Mouse (Mus musculus) midbrain, embryonic 15.5 days (tissue): ENCODE measurements around the gene Jarid2. TPM values are rescaled to one million over a fixed set of nuclear protein-coding genes. Genes with fewer than 3 reads are reported as not detected.
A peak's percentile ranks its signal among the peaks of the same experiment; 100 is the strongest.

Source experiments
- ATAC-seq: fragments of 200-750 bp; cut with Nextera tagmentation; replicated peaks from 2 replicates; pipeline ENCODE4 v1.8.0; 2017; ENCODE audit warnings: moderate TSS enrichment
- H3K27ac ChIP-seq: fragments of 300-500 bp; sonication (generic); 2 replicates; pipeline ENCODE4 v1.5.1; 2015; ENCODE audit warnings: mild to moderate bottlenecking, inconsistent platforms
- H3K27me3 ChIP-seq: fragments of 300-500 bp; sonication (generic); replicated peaks from 2 replicates; pipeline ENCODE4 v1.6.1; 2015; ENCODE audit warnings: inconsistent platforms
- H3K36me3 ChIP-seq: fragments of 300-500 bp; sonication (generic); replicated peaks from 2 replicates; pipeline ENCODE4 v1.6.1; 2015; ENCODE audit warnings: inconsistent platforms
- H3K4me1 ChIP-seq: fragments of 300-500 bp; sonication (generic); 2 replicates; pipeline ENCODE4 v1.6.1; 2015; ENCODE audit warnings: inconsistent platforms
- H3K4me2 ChIP-seq: fragments of 300-500 bp; sonication (generic); 2 replicates; pipeline ENCODE4 v1.6.1; 2015; ENCODE audit warnings: inconsistent platforms, mild to moderate bottlenecking, moderate library complexity
- H3K4me3 ChIP-seq: fragments of 300-500 bp; sonication (generic); 2 replicates; pipeline ENCODE4 v1.5.1; 2015; ENCODE audit warnings: mild to moderate bottlenecking, inconsistent platforms
- H3K9ac ChIP-seq: fragments of 300-500 bp; sonication (generic); 2 replicates; pipeline ENCODE4 v1.6.1; 2015; ENCODE audit warnings: mild to moderate bottlenecking, inconsistent platforms
- H3K9me3 ChIP-seq: fragments of 300-500 bp; sonication (generic); 2 replicates; pipeline ENCODE4 v1.6.1; 2016; ENCODE audit warnings: inconsistent platforms
- WGBS: fragments of 180-500 bp; shearing (Covaris S2); methylation state at CpG from one replicate; pipeline ENCODE4 v1.1.7; 2015; ENCODE audit warnings: mixed read lengths; 5-methylcytosine and 5-hydroxymethylcytosine counted together
- polyA plus RNA-seq: library from polyadenylated mRNA; unstranded; fragments of >200 nt; fragmentation: Nextera tagmentation; extraction: Ambion mirVana; gene quantifications from 2 replicates; pipeline ENCODE4 v1.2.1, GENCODE M21; 2015

Jarid2 gene
- polyA plus RNA-seq, 1 experiment from 2014 or later = 44.7 TPM

- WGBS = 82% methylated on average over 8 of the region's 8 CpGs
- H3K4me3 ChIP-seq = no peak overlapping the region
- H3K4me2 ChIP-seq = no peak overlapping the region
- no peaks in the 10 kb centered on the region for H3K36me3 ChIP-seq
- H3K4me1 ChIP-seq = peaks cover 14% of the 10 kb centered on the region
- ATAC-seq = no peak
- H3K9me3 ChIP-seq = no peaks in the 10 kb centered on the region
- no peak overlapping the region for H3K9ac ChIP-seq
- no peaks in the 10 kb centered on the region for H3K27me3 ChIP-seq
- no peak overlapping the region for H3K27ac ChIP-seq
Observed at GRCm38 (mm10) chr13:44939326-44940035, 210.2 kb downstream of the Jarid2 start.

GRCm38 (mm10) chr13:44943618-44944017, 214.3 kb downstream of the Jarid2 start:
- WGBS = 72% methylated on average over 2 of the region's 2 CpGs
- Histone ChIP-seq H3K36me3 (no peaks in the 10 kb centered on the region), H3K4me2 (no peak overlapping the region), H3K9ac (no peak overlapping the region), H3K9me3 (no peaks in the 10 kb centered on the region), H3K4me3 (no peak overlapping the region), H3K4me1 (peaks cover 41% of the 10 kb centered on the region), H3K27me3 (no peaks in the 10 kb centered on the region), H3K27ac (no peak overlapping the region)
- ATAC-seq = no peak

- Histone ChIP-seq H3K4me1 (peaks cover 41% of the 10 kb centered on the region), H3K9me3 (no peaks in the 10 kb centered on the region), H3K4me3 (peak overlapping the region; percentile 41), H3K27me3 (no peaks in the 10 kb centered on the region), H3K9ac (peak overlapping the region; percentile 40), H3K27ac (peak overlapping the region; percentile 89), H3K36me3 (no peaks in the 10 kb centered on the region), H3K4me2 (peak overlapping the region; percentile 56)
- ATAC-seq = peak; percentile 84
- WGBS = 4% methylated on average over 8 of the region's 8 CpGs
Observed at GRCm38 (mm10) chr13:44946880-44947635, 217.8 kb downstream of the Jarid2 start.

GRCm38 (mm10) chr13:44948320-44949250, 219.3 kb downstream of the Jarid2 start:
- Histone ChIP-seq H3K27ac (0 out of 2 replicates have a peak overlapping the region, but pooled peaks have one; percentile 89), H3K9ac (no peak overlapping the region), H3K27me3 (no peaks in the 10 kb centered on the region), H3K4me1 (peaks cover 33% of the 10 kb centered on the region), H3K9me3 (no peaks in the 10 kb centered on the region), H3K4me3 (no peak overlapping the region), H3K4me2 (no peak overlapping the region), H3K36me3 (no peaks in the 10 kb centered on the region)
- no peak for ATAC-seq
- WGBS = 91% methylated on average over 16 of the region's 16 CpGs

GRCm38 (mm10) chr13:44952393-44953086, 223.3 kb downstream of the Jarid2 start:
- Histone ChIP-seq H3K36me3 (no peaks in the 10 kb centered on the region), H3K27me3 (no peaks in the 10 kb centered on the region), H3K4me2 (no peak overlapping the region), H3K27ac (no peak overlapping the region), H3K4me1 (peaks cover 8% of the 10 kb centered on the region), H3K4me3 (no peak overlapping the region), H3K9ac (no peak overlapping the region), H3K9me3 (no peaks in the 10 kb centered on the region)
- no peak for ATAC-seq
- WGBS = 77% methylated on average over 10 of the region's 10 CpGs

GRCm38 (mm10) chr13:44953546-44954231, 224.4 kb downstream of the Jarid2 start:
- no peak for ATAC-seq
- Histone ChIP-seq H3K4me1 (no peaks in the 10 kb centered on the region), H3K9me3 (no peaks in the 10 kb centered on the region), H3K27ac (no peak overlapping the region), H3K9ac (no peak overlapping the region), H3K36me3 (no peaks in the 10 kb centered on the region), H3K4me2 (no peak overlapping the region), H3K27me3 (no peaks in the 10 kb centered on the region), H3K4me3 (no peak overlapping the region)
- WGBS = 76% methylated on average over 8 of the region's 8 CpGs

- 95% methylated on average over 1 of the region's 1 CpGs for WGBS
Observed at GRCm38 (mm10) chr13:44954232-44954568, 224.9 kb downstream of the Jarid2 start.

GRCm38 (mm10) chr13:44955781-44956180, 226.5 kb downstream of the Jarid2 start:
- Histone ChIP-seq H3K4me1 (0 out of 2 replicates have a peak, but pooled peaks cover 2% of the 10 kb centered on the region), H3K4me2 (no peak overlapping the region), H3K4me3 (no peak overlapping the region), H3K9ac (no peak overlapping the region), H3K27ac (no peak overlapping the region), H3K27me3 (no peaks in the 10 kb centered on the region), H3K9me3 (no peaks in the 10 kb centered on the region), H3K36me3 (no peaks in the 10 kb centered on the region)
- 93% methylated on average over 6 of the region's 6 CpGs for WGBS
- ATAC-seq = no peak

More at GRCm38 (mm10) chr13:44954232-44954568, 224.9 kb downstream of the Jarid2 start:
- H3K4me3 ChIP-seq = no peak overlapping the region
- no peaks in the 10 kb centered on the region for H3K27me3 ChIP-seq
- no peak for ATAC-seq
- H3K9ac ChIP-seq = no peak overlapping the region
- no peaks in the 10 kb centered on the region for H3K4me1 ChIP-seq
- no peaks in the 10 kb centered on the region for H3K9me3 ChIP-seq
- H3K27ac ChIP-seq = no peak overlapping the region
- H3K36me3 ChIP-seq = no peaks in the 10 kb centered on the region
- no peak overlapping the region for H3K4me2 ChIP-seq

GRCm38 (mm10) chr13:44957049-44957448, 227.8 kb downstream of the Jarid2 start:
- no peak overlapping the region for H3K4me3 ChIP-seq
- peaks cover 7% of the 10 kb centered on the region; the same call in 1 of the 2 replicates for H3K4me1 ChIP-seq
- 96% methylated on average over 8 of the region's 8 CpGs for WGBS
- H3K4me2 ChIP-seq = no peak overlapping the region
- no peaks in the 10 kb centered on the region for H3K36me3 ChIP-seq
- no peaks in the 10 kb centered on the region for H3K27me3 ChIP-seq
- no peaks in the 10 kb centered on the region for H3K9me3 ChIP-seq
- no peak overlapping the region for H3K27ac ChIP-seq
- H3K9ac ChIP-seq = no peak overlapping the region
- no peak for ATAC-seq

GRCm38 (mm10) chr13:44960542-44961291, 231.4 kb downstream of the Jarid2 start:
- WGBS = 77% methylated on average over 5 of the region's 5 CpGs
- no peak overlapping the region for H3K4me2 ChIP-seq
- H3K27me3 ChIP-seq = no peaks in the 10 kb centered on the region
- no peaks in the 10 kb centered on the region for H3K9me3 ChIP-seq
- ATAC-seq = 0 out of 2 replicates have a peak, but pooled peaks have one; percentile 20
- no peaks in the 10 kb centered on the region for H3K36me3 ChIP-seq
- H3K4me3 ChIP-seq = no peak overlapping the region
- no peak overlapping the region for H3K9ac ChIP-seq
- H3K4me1 ChIP-seq = peaks cover 7% of the 10 kb centered on the region; the same call in 1 of the 2 replicates
- H3K27ac ChIP-seq = no peak overlapping the region
